Mouse (Mus musculus) MEL (cell line): Measurements from ENCODE around the gene Csdc2. TPM values are rescaled to one million over a fixed set of nuclear protein-coding genes. Genes with fewer than 3 reads are reported as not detected.

Source experiments
- DNase-seq: peaks from one replicate; pipeline ENCODE4 v3.0.0; 2011; ENCODE audit warnings: low read depth, low spot score
- H3K27ac ChIP-seq: 2 replicates; pipeline ENCODE4 v1.5.1; 2012; ENCODE audit warnings: low read depth, mild to moderate bottlenecking, control low read depth, low read length, moderate library complexity; ENCODE audit not compliant: control insufficient read depth
- H3K27me3 ChIP-seq, 2 experiments: fragments of 150-350 bp in 1 of 2; sonication (generic) in 1 of 2; 2 replicates each; pipeline ENCODE4 v1.6.1; 2012; ENCODE audit warnings: low read length in 2 of 2, mild to moderate bottlenecking in 2 of 2, improper control_type of control experiment in 1 of 2, moderate library complexity in 1 of 2; ENCODE audit not compliant: insufficient read depth in 2 of 2, control insufficient read depth in 1 of 2
- H3K36me3 ChIP-seq, 2 experiments: 2 replicates each; pipeline ENCODE4 v1.6.1; 2012 to 2014; ENCODE audit warnings: low read length in 2 of 2, improper control_type of control experiment in 1 of 2, inconsistent platforms in 1 of 2, mild to moderate bottlenecking in 1 of 2; ENCODE audit not compliant: insufficient read depth in 2 of 2, control insufficient read depth in 1 of 2
- H3K4me1 ChIP-seq, 2 experiments: fragments of 150-350 bp in 1 of 2; sonication (generic) in 1 of 2; 2 replicates each; pipeline ENCODE4 v1.6.1; 2012; ENCODE audit warnings: low read length in 2 of 2, improper control_type of control experiment in 1 of 2, mild to moderate bottlenecking in 1 of 2; ENCODE audit not compliant: insufficient read depth in 2 of 2, control insufficient read depth in 1 of 2
- H3K4me3 ChIP-seq, 2 experiments: fragments of 150-350 bp in 1 of 2; sonication (generic) in 1 of 2; 2 replicates each; pipeline ENCODE4 v1.5.1; 2012; ENCODE audit warnings: low read depth in 2 of 2, low read length in 2 of 2, mild to moderate bottlenecking in 2 of 2, moderate library complexity in 2 of 2, control low read depth in 1 of 2, improper control_type of control experiment in 1 of 2; ENCODE audit not compliant: control insufficient read depth in 1 of 2, insufficient read depth in 1 of 2
- H3K79me2 ChIP-seq: 2 replicates; pipeline ENCODE4 v1.6.1; 2012; ENCODE audit warnings: mild to moderate bottlenecking, low read length, moderate library complexity; ENCODE audit not compliant: control insufficient read depth, poor library complexity, insufficient read depth
- H3K9ac ChIP-seq: 2 replicates; pipeline ENCODE4 v1.6.1; 2012; ENCODE audit warnings: low read depth, mild to moderate bottlenecking, control low read depth, low read length, moderate library complexity; ENCODE audit not compliant: control insufficient read depth, poor library complexity, severe bottlenecking
- H3K9me3 ChIP-seq: fragments of 150-350 bp; sonication (generic); replicated peaks from 2 replicates; pipeline ENCODE4 v1.6.1; 2012; ENCODE audit warnings: mild to moderate bottlenecking, low read length, improper control_type of control experiment, moderate library complexity; ENCODE audit not compliant: insufficient read depth
- BHLHE40 ChIP-seq: IDR thresholded peaks from 2 replicates; pipeline ENCODE4 v1.6.1; 2012; ENCODE audit warnings: low read depth, mild to moderate bottlenecking, inconsistent platforms, low read length, improper control_type of control experiment, borderline replicate concordance
- CHD2 ChIP-seq: IDR thresholded peaks from 2 replicates; pipeline ENCODE4 v1.6.1; 2011; ENCODE audit warnings: low read length, improper control_type of control experiment
- GABPA ChIP-seq: IDR thresholded peaks from 2 replicates; pipeline ENCODE4 v1.6.1; 2012; ENCODE audit warnings: low read depth, mild to moderate bottlenecking, inconsistent platforms, low read length, improper control_type of control experiment, moderate library complexity
- KAT2A ChIP-seq: conservative IDR thresholded peaks from 2 replicates; pipeline ENCODE4 v1.6.1; 2012; ENCODE audit warnings: low read depth, low read length, improper control_type of control experiment, inconsistent platforms
- MAFK ChIP-seq: IDR thresholded peaks from 2 replicates; pipeline ENCODE4 v1.6.1; 2011; ENCODE audit warnings: low read depth, mild to moderate bottlenecking, low read length, improper control_type of control experiment, borderline replicate concordance
- MEF2A ChIP-seq: IDR thresholded peaks from 2 replicates; pipeline ENCODE4 v1.6.1; 2014; ENCODE audit warnings: low read depth, mild to moderate bottlenecking, inconsistent platforms, low read length, improper control_type of control experiment; ENCODE audit not compliant: poor library complexity, insufficient replicate concordance, severe bottlenecking; ENCODE audit errors: extremely low read depth
- NELFE ChIP-seq: IDR thresholded peaks from 2 replicates; pipeline ENCODE4 v1.6.1; 2011; ENCODE audit warnings: low read depth, low read length, improper control_type of control experiment
- POLR2A ChIP-seq, 2 experiments: IDR thresholded peaks; 2 replicates each; pipeline ENCODE4 v1.6.1; 2011 to 2012; ENCODE audit warnings: low read length in 2 of 2, mild to moderate bottlenecking in 2 of 2, control low read depth in 1 of 2, improper control_type of control experiment in 1 of 2, low read depth in 1 of 2, moderate library complexity in 1 of 2; ENCODE audit not compliant: control insufficient read depth in 1 of 2, insufficient read depth in 1 of 2, poor library complexity in 1 of 2
- POLR2AphosphoS5 ChIP-seq: IDR thresholded peaks from 2 replicates; pipeline ENCODE4 v1.6.1; 2012; ENCODE audit warnings: low read depth, borderline replicate concordance, mild to moderate bottlenecking, inconsistent platforms, low read length, moderate library complexity, mixed read lengths
- TAL1 ChIP-seq: IDR thresholded peaks from 2 replicates; pipeline ENCODE4 v1.6.1; 2012; ENCODE audit warnings: mild to moderate bottlenecking, inconsistent platforms, low read length, moderate library complexity, mixed read lengths
- TCF12 ChIP-seq: IDR thresholded peaks from 2 replicates; pipeline ENCODE4 v1.6.1; 2014; ENCODE audit warnings: low read depth, mild to moderate bottlenecking, inconsistent platforms, low read length, improper control_type of control experiment, moderate library complexity
- UBTF ChIP-seq: IDR thresholded peaks from 2 replicates; pipeline ENCODE4 v1.6.1; 2012; ENCODE audit warnings: low read depth, mild to moderate bottlenecking, inconsistent platforms, low read length, improper control_type of control experiment, moderate library complexity, borderline replicate concordance; ENCODE audit not compliant: insufficient read depth
- ZC3H11A ChIP-seq: IDR thresholded peaks from 2 replicates; pipeline ENCODE4 v1.6.1; 2012; ENCODE audit warnings: low read depth, mild to moderate bottlenecking, inconsistent platforms, low read length, improper control_type of control experiment
- ZKSCAN1 ChIP-seq: IDR thresholded peaks from 2 replicates; pipeline ENCODE4 v1.6.1; 2012; ENCODE audit warnings: low read depth, mild to moderate bottlenecking, inconsistent platforms, low read length, improper control_type of control experiment, moderate library complexity
- ZMIZ1 ChIP-seq: IDR thresholded peaks from 2 replicates; pipeline ENCODE4 v1.6.1; 2012; ENCODE audit warnings: low read depth, mild to moderate bottlenecking, inconsistent platforms, low read length, improper control_type of control experiment, moderate library complexity
- polyA plus RNA-seq, 2 experiments: library from polyadenylated mRNA; stranded (reverse) in 1 of 2; unstranded in 1 of 2; fragments of >175 nt in 1 of 2; fragments of >200 nt in 1 of 2; gene quantifications; 2 replicates each; pipeline versions ENCODE4 v1.2.1 to v1.2.4; 2012; ENCODE audit warnings: low replicate concordance in 2 of 2, low read depth in 1 of 2; ENCODE audit not compliant: insufficient read length in 2 of 2, insufficient read depth in 1 of 2, missing spikeins in 1 of 2
- total RNA-seq: library from RNA; depleted of rRNA; stranded (reverse); fragments of 300-350 nt; gene quantifications from 2 replicates; pipeline ENCODE4 v1.2.3, GENCODE M21; 2012

Csdc2 gene
- total and polyA plus RNA-seq, 3 experiments: not detected

- H3K36me3 ChIP-seq: no peaks in the 10 kb centered on the region; a peak in 1 of 4 replicates
- H3K79me2 ChIP-seq: no peaks in the 10 kb centered on the region
- no peak for TF ChIP-seq POLR2AphosphoS5
- TF ChIP-seq ZKSCAN1: no peak
- H3K4me1 ChIP-seq: no peaks in the 10 kb centered on the region
- H3K27me3 ChIP-seq: peaks cover 0 to 2% of the 10 kb centered on the region in 2 experiments; a peak in 1 of 4 replicates
- no peak for DNase-seq
- no peak overlapping the region for H3K27ac ChIP-seq
- H3K9ac ChIP-seq: no peak overlapping the region
- no peak overlapping the region for H3K4me3 ChIP-seq
- no peaks in the 10 kb centered on the region for H3K9me3 ChIP-seq
Observed at GRCm38 (mm10) chr15:81949476-81950131, 13.0 kb downstream of the Csdc2 start.

- H3K4me3 ChIP-seq: no peak overlapping the region
- H3K9me3 ChIP-seq: no peaks in the 10 kb centered on the region
- DNase-seq: no peak
- H3K4me1 ChIP-seq: no peaks in the 10 kb centered on the region
- H3K27me3 ChIP-seq: peaks cover 0 to 2% of the 10 kb centered on the region in 2 experiments; a peak in 1 of 4 replicates
- TF ChIP-seq BHLHE40 (no peak), ZC3H11A (no peak), TCF12 (no peak), CHD2 (no peak), NELFE (no peak), TAL1 (no peak), KAT2A (no peak), POLR2AphosphoS5 (no peak), MEF2A (no peak), ZKSCAN1 (no peak), GABPA (no peak)
- no peak overlapping the region for H3K9ac ChIP-seq
- peaks cover 0 to 2% of the 10 kb centered on the region in 2 experiments; a peak in 1 of 4 replicates for H3K36me3 ChIP-seq
- H3K79me2 ChIP-seq: no peaks in the 10 kb centered on the region
- H3K27ac ChIP-seq: no peak overlapping the region
Observed at GRCm38 (mm10) chr15:81950716-81951115, 14.2 kb downstream of the Csdc2 start.

- Histone ChIP-seq H3K4me1 (no peaks in the 10 kb centered on the region), H3K27me3 (no peaks in the 10 kb centered on the region), H3K9me3 (no peaks in the 10 kb centered on the region), H3K4me3 (no peak overlapping the region)
- TF ChIP-seq MEF2A (no peak), POLR2A (IDR thresholded peaks at IDR 0.05; ENCODE audit: control insufficient read depth in 1 of 2, insufficient read depth in 1 of 2, low read depth in 1 of 2, low read length in 2 of 2, poor library complexity in 1 of 2) (no peak), TCF12 (no peak), ZMIZ1 (no peak), BHLHE40 (no peak), UBTF (no peak), MAFK (no peak), NELFE (no peak)
- TF ChIP-seq, all 39 proteins: peak for 0
- Histone ChIP-seq H3K79me2 (no peaks in the 10 kb centered on the region), H3K36me3 (peaks cover 0 to 2% of the 10 kb centered on the region in 2 experiments; a peak in 1 of 4 replicates), H3K27ac (no peak overlapping the region), H3K9ac (no peak overlapping the region)
- DNase-seq: no peak
Observed at GRCm38 (mm10) chr15:81951159-81951558, 14.6 kb downstream of the Csdc2 start.
